Mouse (Mus musculus) left cerebral cortex, adult 11 months (tissue): ENCODE measurements at regions not wholly inside any gene's neighbourhood (a gene's known extent, or its start where the extent isn't known, plus 50 kb on each side); places are given as distances from the start of the nearest gene placed in this dataset.

ENCODE experiments used
- DNase-seq: peaks from one replicate; pipeline ENCODE4 v3.0.0; 2022; ENCODE audit warnings: low spot score

- DNase-seq, result no peak
These were observed 82.6 kb upstream of the Haao start for GRCm38 (mm10) chr17:83930401-83930800.

GRCm38 (mm10) chr17:83927749-83928387, 80.1 kb upstream of the Haao start:
- DNase-seq, result no peak

GRCm38 (mm10) chr17:83924259-83924922, 76.6 kb upstream of the Haao start:
- no peak for DNase-seq

- DNase-seq, result no peak
These were observed 73.1 kb upstream of the Haao start for GRCm38 (mm10) chr17:83920894-83921293.

- no peak for DNase-seq
These were observed 72.5 kb upstream of the Haao start for GRCm38 (mm10) chr17:83920225-83920624.

- no peak for DNase-seq
These were observed 70.8 kb upstream of the Haao start for GRCm38 (mm10) chr17:83918413-83919139.

- DNase-seq, result no peak
These were observed 70.0 kb upstream of the Haao start for GRCm38 (mm10) chr17:83917781-83918180.

- DNase-seq, result no peak
These were observed 69.0 kb upstream of the Haao start for GRCm38 (mm10) chr17:83916684-83917166.

GRCm38 (mm10) chr17:83915034-83915433, 67.3 kb upstream of the Haao start:
- no peak for DNase-seq

- DNase-seq, result no peak
These were observed 66.8 kb upstream of the Haao start for GRCm38 (mm10) chr17:83914603-83915002.

GRCm38 (mm10) chr17:83913711-83914415, 66.1 kb upstream of the Haao start:
- no peak for DNase-seq

- no peak for DNase-seq
These were observed 64.7 kb upstream of the Haao start for GRCm38 (mm10) chr17:83912421-83912820.

- no peak for DNase-seq
These were observed 61.0 kb upstream of the Haao start for GRCm38 (mm10) chr17:83908811-83909210.

GRCm38 (mm10) chr17:83907538-83907937, 59.8 kb upstream of the Haao start:
- no peak for DNase-seq

GRCm38 (mm10) chr17:83906751-83907537, 59.2 kb upstream of the Haao start:
- DNase-seq, result no peak

GRCm38 (mm10) chr17:83903467-83903866, 55.7 kb upstream of the Haao start:
- DNase-seq, result peak; percentile 28

GRCm38 (mm10) chr17:83902523-83902922, 54.8 kb upstream of the Haao start:
- no peak for DNase-seq

- no peak for DNase-seq
These were observed 54.3 kb upstream of the Haao start for GRCm38 (mm10) chr17:83902091-83902490.

- no peak for DNase-seq
These were observed 51.9 kb upstream of the Haao start for GRCm38 (mm10) chr17:83899588-83900152.

GRCm38 (mm10) chr17:83898531-83898930, 50.8 kb upstream of the Haao start:
- DNase-seq, result no peak
